Mouse (Mus musculus) kidney, embryonic 14.5 days (tissue): ENCODE results near the gene Rps28. TPM values are rescaled to one million over a fixed set of nuclear protein-coding genes. Genes with fewer than 3 reads are reported as not detected.
A peak's percentile ranks its signal among the peaks of the same experiment; 100 is the strongest.
"Not testable (repeated sequence)": the region's sequence is repeated elsewhere in the genome, so short reads cannot be mapped to it uniquely, and the experiment has no call there.

Experiments used
- ATAC-seq: fragments of 200-750 bp; cut with Nextera tagmentation; 2 replicates; pipeline ENCODE4 v1.8.0; 2017; ENCODE audit warnings: moderate number of reproducible peaks, mild to moderate bottlenecking, moderate TSS enrichment, moderate library complexity; ENCODE audit not compliant: low FRiP score, low TSS enrichment
- H3K27ac ChIP-seq: fragments of 300-500 bp; sonication (generic); 2 replicates; pipeline ENCODE4 v1.5.1; 2014; ENCODE audit warnings: low read depth, mild to moderate bottlenecking, low read length, moderate library complexity, mixed read lengths
- H3K27me3 ChIP-seq: fragments of 300-500 bp; sonication (generic); 2 replicates; pipeline ENCODE4 v1.6.1; 2014; ENCODE audit warnings: mild to moderate bottlenecking, low read length; ENCODE audit not compliant: control insufficient read depth, insufficient read depth
- H3K36me3 ChIP-seq: fragments of 300-500 bp; sonication (generic); 2 replicates; pipeline ENCODE4 v1.6.1; 2014; ENCODE audit warnings: low read length, mixed read lengths; ENCODE audit not compliant: control insufficient read depth, insufficient read depth
- H3K4me1 ChIP-seq: fragments of 300-500 bp; sonication (generic); 2 replicates; pipeline ENCODE4 v1.6.1; 2014; ENCODE audit warnings: low read length, mixed read lengths; ENCODE audit not compliant: control insufficient read depth, insufficient read depth
- H3K4me2 ChIP-seq: fragments of 300-500 bp; sonication (generic); replicated peaks from 2 replicates; pipeline ENCODE4 v1.6.1; 2014; ENCODE audit warnings: low read depth, mild to moderate bottlenecking, low read length
- H3K4me3 ChIP-seq: fragments of 300-500 bp; sonication (generic); 2 replicates; pipeline ENCODE4 v1.5.1; 2014; ENCODE audit warnings: mild to moderate bottlenecking, low read length
- H3K9ac ChIP-seq: fragments of 300-500 bp; sonication (generic); 2 replicates; pipeline ENCODE4 v1.6.1; 2014; ENCODE audit warnings: low read depth, mild to moderate bottlenecking, low read length, moderate library complexity
- H3K9me3 ChIP-seq: fragments of 300-500 bp; sonication (generic); 2 replicates; pipeline ENCODE4 v1.6.1; 2016; ENCODE audit warnings: low read length; ENCODE audit not compliant: control insufficient read depth
- WGBS: fragments of 180-500 bp; shearing (Covaris S2); extraction: QIAGEN DNeasy Blood & Tissue Kit; methylation state at CpG from one replicate; pipeline ENCODE4 v1.1.7; 2014; 5-methylcytosine and 5-hydroxymethylcytosine counted together
- polyA plus RNA-seq: library from polyadenylated mRNA; unstranded; fragments of >200 nt; fragmentation: Nextera tagmentation; extraction: Ambion mirVana; gene quantifications from 2 replicates; pipeline ENCODE4 v1.2.1, GENCODE M21; 2014

Gene Rps28
- 1,210 and 1,489 TPM in 2 replicates for polyA plus RNA-seq

- Histone ChIP-seq H3K4me3 (peak within 1 kb of the TSS; percentile 83), H3K27ac (peak within 1 kb of the TSS; percentile 80), H3K9ac (peak within 1 kb of the TSS; percentile 89), H3K9me3 (no peaks in the 10 kb centered on the region), H3K4me2 (peak within 1 kb of the TSS; percentile 96), H3K36me3 (peaks cover 59% of the 10 kb centered on the region), H3K27me3 (no peaks in the 10 kb centered on the region), H3K4me1 (peaks cover 23% of the 10 kb centered on the region)
- WGBS: under 1% methylated on average over 51 of the region's 51 CpGs
- ATAC-seq: peak; percentile 94
Measured at GRCm38 (mm10) chr17:33824084-33824996, at the start of gene Rps28, which contains the start of gene Ndufa7. Gene Rps28 (minus strand): TSS chr17:33824562. Gene Ndufa7 (plus strand): TSS chr17:33824572.

GRCm38 (mm10) chr17:33873537-33873936 lies 49.2 kb upstream of the Rps28 start, which contains the start of gene Gm7029:
Gene Gm7029 (plus strand): TSS chr17:33873837.
- H3K9me3 ChIP-seq, H3K9ac ChIP-seq, H3K27ac ChIP-seq, H3K4me3 ChIP-seq, ATAC-seq, H3K4me1 ChIP-seq, H3K4me2 ChIP-seq, H3K27me3 ChIP-seq: not testable (repeated sequence)
- peaks cover 20% of the 10 kb centered on the region for H3K36me3 ChIP-seq
- 96% methylated on average over 3 of the region's 12 CpGs for WGBS

GRCm38 (mm10) chr17:33865330-33866030 lies 41.1 kb upstream of the Rps28 start:
- ATAC-seq: no peak
- H3K27me3 ChIP-seq: no peaks in the 10 kb centered on the region
- H3K9ac ChIP-seq: no peak overlapping the region
- H3K4me1 ChIP-seq: no peaks in the 10 kb centered on the region
- H3K27ac ChIP-seq: no peak overlapping the region
- WGBS: 47% methylated on average over 9 of the region's 9 CpGs
- no peaks in the 10 kb centered on the region for H3K9me3 ChIP-seq
- H3K4me2 ChIP-seq: no peak overlapping the region
- H3K4me3 ChIP-seq: no peak overlapping the region
- H3K36me3 ChIP-seq: no peaks in the 10 kb centered on the region

- Histone ChIP-seq H3K27me3 (no peaks in the 10 kb centered on the region), H3K9me3 (no peaks in the 10 kb centered on the region; the same call in 1 of the 2 replicates), H3K4me1 (no peaks in the 10 kb centered on the region), H3K9ac (no peak overlapping the region), H3K4me3 (no peak overlapping the region), H3K4me2 (no peak overlapping the region), H3K36me3 (no peaks in the 10 kb centered on the region), H3K27ac (no peak overlapping the region)
- no peak for ATAC-seq
- 82% methylated on average over 4 of the region's 4 CpGs for WGBS
Measured at GRCm38 (mm10) chr17:33857816-33858215, 33.5 kb upstream of the Rps28 start.

- no peaks in the 10 kb centered on the region for H3K27me3 ChIP-seq
- H3K9ac ChIP-seq: no peak overlapping the region
Measured at GRCm38 (mm10) chr17:33851331-33851730, 27.0 kb upstream of the Rps28 start.

GRCm38 (mm10) chr17:33848139-33848538 lies 23.8 kb upstream of the Rps28 start:
- Histone ChIP-seq H3K36me3 (peaks cover 18% of the 10 kb centered on the region), H3K4me1 (peaks cover 8% of the 10 kb centered on the region; the same call in 1 of the 2 replicates), H3K27ac (no peak overlapping the region), H3K27me3 (no peaks in the 10 kb centered on the region), H3K4me3 (no peak overlapping the region), H3K4me2 (no peak overlapping the region), H3K9me3 (no peaks in the 10 kb centered on the region), H3K9ac (no peak overlapping the region)
- 69% methylated on average over 8 of the region's 8 CpGs for WGBS
- ATAC-seq: no peak

More at GRCm38 (mm10) chr17:33851331-33851730, 27.0 kb upstream of the Rps28 start:
- 64% methylated on average over 1 of the region's 1 CpGs for WGBS
- peaks cover 18% of the 10 kb centered on the region for H3K36me3 ChIP-seq
- no peak overlapping the region for H3K4me3 ChIP-seq
- no peak for ATAC-seq
- H3K4me1 ChIP-seq: no peaks in the 10 kb centered on the region
- H3K4me2 ChIP-seq: no peak overlapping the region
- H3K9me3 ChIP-seq: no peaks in the 10 kb centered on the region; the same call in 1 of the 2 replicates
- H3K27ac ChIP-seq: no peak overlapping the region

GRCm38 (mm10) chr17:33844196-33844595 lies 19.8 kb upstream of the Rps28 start:
- H3K4me1 ChIP-seq: peaks cover 8% of the 10 kb centered on the region; the same call in 1 of the 2 replicates
- H3K9ac ChIP-seq: no peak overlapping the region; the same call in 1 of the 2 replicates
- WGBS: 56% methylated on average over 1 of the region's 1 CpGs
- H3K27me3 ChIP-seq: no peaks in the 10 kb centered on the region
- peak overlapping the region; percentile 84; the same call in 1 of the 2 replicates for H3K4me3 ChIP-seq
- no peak overlapping the region for H3K27ac ChIP-seq
- H3K9me3 ChIP-seq: no peaks in the 10 kb centered on the region
- peaks cover 13% of the 10 kb centered on the region for H3K36me3 ChIP-seq
- ATAC-seq: no peak
- peak overlapping the region; percentile 70 for H3K4me2 ChIP-seq

GRCm38 (mm10) chr17:33842966-33843795 lies 18.8 kb upstream of the Rps28 start, which contains the start of gene Cd320:
Gene Cd320 (plus strand): TSS chr17:33843091.
- Histone ChIP-seq H3K36me3 (peaks cover 12% of the 10 kb centered on the region), H3K9ac (peak within 1 kb of the TSS; percentile 73), H3K4me1 (peaks cover 8% of the 10 kb centered on the region; the same call in 1 of the 2 replicates), H3K27me3 (no peaks in the 10 kb centered on the region), H3K4me2 (peak within 1 kb of the TSS; percentile 70), H3K9me3 (no peaks in the 10 kb centered on the region), H3K27ac (peak within 1 kb of the TSS; percentile 32; the same call in 1 of the 2 replicates), H3K4me3 (peak within 1 kb of the TSS; percentile 84)
- peak; percentile 94 for ATAC-seq
- WGBS: under 1% methylated on average over 44 of the region's 45 CpGs
